Mouse (Mus musculus): ENCODE measurements at regions not wholly inside any gene's neighbourhood (a gene's known extent, or its start where the extent isn't known, plus 50 kb on each side); places are given as distances from the start of the nearest gene placed in this dataset.

GRCm38 (mm10) chr4:11887377-11887776, 93.7 kb downstream of the Gm10604 start:
- no peak for TF ChIP-seq CTCF (IDR thresholded peaks at IDR 0.05)
- no peak for TF ChIP-seq EP300 (IDR thresholded peaks at IDR 0.05)

Measured in lung, postnatal 0 days (tissue).